Mouse (Mus musculus): Measurements from ENCODE around the gene Eps8l2.

GRCm38 (mm10) chr7:141365049-141365445, 26.4 kb downstream of the Eps8l2 start:
- TF ChIP-seq EP300 (IDR thresholded peaks at IDR 0.05), result no peak
- TF ChIP-seq CTCF (IDR thresholded peaks at IDR 0.05), result no peak
